Mouse (Mus musculus): ENCODE measurements at regions not wholly inside any gene's neighbourhood (a gene's known extent, or its start where the extent isn't known, plus 50 kb on each side); places are given as distances from the start of the nearest gene placed in this dataset.

DNA sequence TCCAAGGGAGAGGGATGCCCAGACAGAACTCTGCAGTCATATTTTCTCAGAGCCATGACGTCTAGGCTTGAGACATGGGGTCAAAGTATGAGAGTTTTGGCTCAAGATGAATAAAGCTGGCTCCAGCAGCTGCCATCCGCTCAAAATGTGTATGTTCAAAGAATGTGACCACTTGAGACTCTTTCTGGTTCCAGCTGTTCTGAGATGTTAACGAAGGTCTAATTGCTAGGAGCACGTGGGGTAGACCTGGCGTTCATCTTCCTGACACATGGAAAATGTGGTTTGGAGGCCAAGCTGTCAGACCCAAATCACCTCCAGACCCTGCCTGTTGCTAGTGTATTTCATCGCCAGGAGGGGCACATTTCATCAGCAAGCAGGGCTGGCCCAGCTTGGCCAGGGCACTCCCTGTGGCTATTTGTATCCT, 58.9 kb upstream of the Ankrd1 start:
- Histone ChIP-seq H3K27me3 (no peaks in the 10 kb centered on the region; the same call in 1 of the 2 replicates), H3K9me3 (no peaks in the 10 kb centered on the region), H3K9ac (no peak overlapping the region), H3K36me3 (no peaks in the 10 kb centered on the region), H3K4me1 (replicated peaks) (no peaks in the 10 kb centered on the region), H3K4me2 (no peak overlapping the region), H3K27ac (no peak overlapping the region), H3K4me3 (no peak overlapping the region)
- no peak for ATAC-seq (ENCODE audit: low FRiP score)
- 70% methylated on average over 6 of the region's 6 CpGs for WGBS

DNA sequence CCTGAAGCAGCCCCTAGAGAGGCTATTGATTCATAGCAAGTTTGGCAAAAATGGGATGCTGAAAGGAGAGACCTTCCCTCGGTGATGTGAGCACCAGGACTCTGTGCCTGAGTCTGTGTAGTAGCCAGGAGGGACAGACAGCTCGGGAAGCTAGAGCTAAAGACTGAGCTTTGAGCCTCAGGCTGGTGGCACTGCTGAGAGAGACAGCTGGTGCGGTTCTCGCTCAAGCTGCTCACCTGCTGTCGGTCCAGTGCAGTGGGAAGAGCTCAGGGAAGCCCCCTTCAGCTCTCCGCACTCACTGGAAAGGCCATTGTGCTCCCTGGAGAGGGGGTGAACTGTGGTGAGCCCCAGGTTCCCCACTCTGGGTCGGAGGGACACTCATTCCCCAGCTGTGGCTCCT, 60.4 kb upstream of the Ankrd1 start:
- Histone ChIP-seq H3K27ac (no peak overlapping the region), H3K36me3 (no peaks in the 10 kb centered on the region), H3K9ac (no peak overlapping the region), H3K27me3 (no peaks in the 10 kb centered on the region; the same call in 1 of the 2 replicates), H3K4me1 (replicated peaks) (no peaks in the 10 kb centered on the region), H3K9me3 (no peaks in the 10 kb centered on the region), H3K4me3 (no peak overlapping the region), H3K4me2 (no peak overlapping the region)
- WGBS, result 80% methylated on average over 7 of the region's 7 CpGs
- ATAC-seq (ENCODE audit: low FRiP score), result no peak

DNA sequence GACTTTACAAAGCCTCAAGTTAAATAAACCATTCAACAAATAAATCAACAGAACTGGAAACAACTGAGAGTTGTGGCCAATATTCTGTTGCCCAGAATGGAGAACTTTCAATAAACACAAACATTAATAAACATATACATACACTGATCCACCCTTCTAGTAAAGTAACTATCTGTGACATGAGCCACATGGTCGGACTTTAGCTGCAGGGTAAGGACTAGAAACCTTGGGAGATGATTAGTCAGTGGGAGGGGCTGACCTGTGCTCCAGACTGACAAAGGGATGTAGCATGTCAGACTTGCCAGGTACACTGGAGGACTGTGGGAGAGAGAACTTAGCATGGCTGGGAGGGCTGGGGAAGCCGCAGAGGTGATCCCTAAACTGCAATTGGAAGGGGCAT, 61.6 kb upstream of the Ankrd1 start:
- H3K4me3 ChIP-seq, result no peak overlapping the region
- H3K9ac ChIP-seq, result no peak overlapping the region
- no peaks in the 10 kb centered on the region for H3K36me3 ChIP-seq
- 76% methylated on average over 2 of the region's 2 CpGs for WGBS
- no peak overlapping the region for H3K27ac ChIP-seq
- H3K4me1 ChIP-seq (replicated peaks), result no peaks in the 10 kb centered on the region
- no peaks in the 10 kb centered on the region for H3K9me3 ChIP-seq
- no peak for ATAC-seq (ENCODE audit: low FRiP score)
- no peaks in the 10 kb centered on the region; the same call in 1 of the 2 replicates for H3K27me3 ChIP-seq
- H3K4me2 ChIP-seq, result no peak overlapping the region

DNA sequence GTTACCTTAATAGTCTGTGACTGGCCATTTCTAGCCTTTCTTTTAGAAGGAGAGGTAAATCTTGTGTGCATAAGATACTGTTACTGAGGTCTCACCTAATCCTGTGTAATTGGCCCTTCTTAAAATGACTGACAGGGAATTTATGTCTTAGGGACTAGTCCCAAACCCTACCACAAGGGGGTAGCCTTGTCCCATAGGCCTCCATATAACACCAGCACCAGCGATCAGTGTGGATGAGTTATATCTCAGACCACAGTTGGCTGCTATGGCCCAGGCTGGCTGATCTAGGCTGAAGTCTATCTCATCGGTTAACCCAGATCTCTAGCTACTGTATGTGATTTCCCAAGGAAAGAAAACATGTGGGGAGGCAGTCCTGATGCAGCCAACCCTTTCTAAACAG, 63.2 kb upstream of the Ankrd1 start:
- 28% methylated on average over 2 of the region's 2 CpGs for WGBS
- peak; percentile 55; the same call in 1 of the 2 replicates for ATAC-seq (ENCODE audit: low FRiP score)

DNA sequence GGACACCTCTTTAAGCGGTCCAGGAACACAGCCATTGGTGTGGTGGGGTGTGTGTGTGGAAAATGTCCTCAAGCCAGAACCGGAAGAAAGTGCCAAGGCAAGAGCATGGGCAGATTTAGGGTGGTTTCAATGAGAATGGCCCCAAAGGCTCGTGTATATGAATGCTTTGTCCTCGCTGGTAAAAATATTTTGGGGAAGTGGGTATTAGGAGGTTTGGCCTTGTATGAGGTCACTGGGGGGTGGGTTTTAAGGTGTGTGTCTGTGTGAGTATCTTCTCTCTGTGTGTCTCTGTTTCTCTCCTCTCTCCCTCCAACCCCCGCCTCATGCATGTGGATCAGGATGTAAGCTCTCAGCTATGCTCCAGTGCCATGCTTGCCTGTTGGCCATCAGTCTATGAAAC, 69.8 kb upstream of the Ankrd1 start:
- 89% methylated on average over 5 of the region's 5 CpGs for whole genome bisulfite sequencing
- H3K4me1 ChIP-seq (replicated peaks), result no peaks in the 10 kb centered on the region
- no peak for ATAC-seq (ENCODE audit: low FRiP score)
- no peaks in the 10 kb centered on the region for H3K9me3 ChIP-seq
- no peaks in the 10 kb centered on the region for H3K36me3 ChIP-seq
- no peaks in the 10 kb centered on the region for H3K27me3 ChIP-seq
- H3K4me2 ChIP-seq, result no peak overlapping the region
- H3K9ac ChIP-seq, result no peak overlapping the region
- no peak overlapping the region for H3K27ac ChIP-seq
- H3K4me3 ChIP-seq, result no peak overlapping the region

More for the DNA sequence above, 63.2 kb upstream of the Ankrd1 start:
- H3K9ac ChIP-seq, result no peak overlapping the region
- H3K4me1 ChIP-seq (replicated peaks), result no peaks in the 10 kb centered on the region
- no peak overlapping the region for H3K4me3 ChIP-seq
- H3K4me2 ChIP-seq, result no peak overlapping the region
- H3K27me3 ChIP-seq, result no peaks in the 10 kb centered on the region; the same call in 1 of the 2 replicates
- no peaks in the 10 kb centered on the region for H3K9me3 ChIP-seq
- no peak overlapping the region for H3K27ac ChIP-seq
- no peaks in the 10 kb centered on the region for H3K36me3 ChIP-seq

DNA sequence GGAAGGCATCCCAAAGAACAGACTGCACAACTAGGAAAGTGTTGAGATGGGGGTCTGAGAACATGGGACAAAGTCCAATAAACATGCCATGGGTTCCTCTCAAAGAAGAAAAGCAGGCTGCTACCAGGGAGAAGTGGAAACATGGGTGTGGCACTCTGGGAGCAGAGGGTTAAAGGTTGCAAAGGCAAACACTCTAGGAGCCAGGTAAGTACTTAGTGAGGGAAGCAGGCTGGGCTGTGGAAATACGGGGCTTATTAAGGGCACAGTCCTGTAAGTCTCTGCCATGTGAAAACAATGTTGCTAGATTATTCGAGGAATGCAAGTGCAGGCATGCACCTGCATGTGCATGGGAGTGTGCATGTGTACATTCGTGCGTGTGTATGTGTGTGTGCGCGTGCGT, 71.7 kb upstream of the Ankrd1 start:
- H3K4me3 ChIP-seq, result no peak overlapping the region
- H3K9me3 ChIP-seq, result no peaks in the 10 kb centered on the region
- H3K9ac ChIP-seq, result no peak overlapping the region
- H3K27me3 ChIP-seq, result no peaks in the 10 kb centered on the region
- ATAC-seq (ENCODE audit: low FRiP score), result no peak
- H3K36me3 ChIP-seq, result no peaks in the 10 kb centered on the region
- H3K4me2 ChIP-seq, result no peak overlapping the region
- H3K4me1 ChIP-seq (replicated peaks), result no peaks in the 10 kb centered on the region
- WGBS, result 95% methylated on average over 7 of the region's 7 CpGs
- H3K27ac ChIP-seq, result no peak overlapping the region

DNA sequence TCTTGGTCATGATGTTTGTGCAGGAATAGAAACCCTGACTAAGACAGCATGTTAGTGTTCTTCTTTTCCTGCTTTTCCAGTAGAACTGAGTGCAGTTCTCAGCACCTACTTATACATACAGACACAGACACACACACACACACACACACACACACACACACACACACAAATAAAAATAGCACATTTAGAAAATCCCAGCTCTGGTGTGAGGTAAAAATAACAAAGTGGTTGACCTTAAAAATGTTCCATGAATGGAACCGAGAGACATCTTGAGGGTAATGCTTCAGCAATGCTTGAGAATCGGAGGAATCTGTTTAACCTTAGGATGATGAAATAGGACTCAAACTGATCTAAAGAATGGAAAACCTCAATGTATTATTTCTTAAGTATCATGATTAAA, 84.4 kb upstream of the Ankrd1 start:
- no peak overlapping the region for H3K4me2 ChIP-seq
- no peak for ATAC-seq (ENCODE audit: low FRiP score)
- H3K27me3 ChIP-seq, result no peaks in the 10 kb centered on the region
- no peak overlapping the region for H3K4me3 ChIP-seq
- H3K9me3 ChIP-seq, result no peaks in the 10 kb centered on the region
- H3K27ac ChIP-seq, result no peak overlapping the region
- WGBS, result 95% methylated on average over 2 of the region's 2 CpGs
- no peak overlapping the region for H3K9ac ChIP-seq
- no peaks in the 10 kb centered on the region for H3K36me3 ChIP-seq
- peaks cover 11% of the 10 kb centered on the region; the same call in 1 of the 2 replicates for H3K4me1 ChIP-seq (replicated peaks)

DNA sequence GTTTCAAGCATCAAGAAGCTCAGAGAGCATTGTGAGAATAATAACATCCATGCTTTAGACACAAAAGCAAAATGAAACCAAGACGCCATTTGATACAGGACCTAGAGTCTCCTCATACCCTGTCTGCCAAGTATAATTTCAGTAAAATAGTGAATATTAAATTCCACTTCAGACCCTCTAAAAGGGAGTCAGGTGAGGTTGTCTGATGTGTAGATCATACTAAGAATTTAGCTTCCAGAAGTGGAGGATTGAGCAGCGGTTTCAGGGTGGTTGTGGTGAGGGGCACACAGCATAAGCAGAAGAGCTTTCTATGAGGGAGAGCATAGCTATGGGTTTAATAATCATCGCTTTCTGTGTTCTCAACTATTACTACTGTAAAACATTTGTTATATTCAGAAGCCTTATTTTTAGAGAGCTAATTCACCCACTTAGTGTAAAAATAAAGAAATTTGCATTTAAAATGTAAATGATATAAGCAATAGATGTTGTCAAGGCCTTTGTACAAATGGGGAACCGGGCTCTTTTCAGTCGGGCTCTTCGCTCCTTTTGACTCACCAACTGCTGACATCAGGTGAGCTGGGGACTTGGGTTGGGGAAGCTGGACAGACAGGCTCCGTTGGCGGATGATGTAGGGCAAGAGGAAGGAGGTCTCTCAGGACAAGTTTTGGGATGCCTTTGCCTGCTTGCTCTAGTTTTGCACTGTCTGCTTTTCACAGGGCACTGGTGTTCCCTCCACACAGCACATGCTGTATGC, 85.2 kb upstream of the Ankrd1 start:
- peaks cover 11% of the 10 kb centered on the region; the same call in 1 of the 2 replicates for H3K4me1 ChIP-seq (replicated peaks)
- no peak for ATAC-seq (ENCODE audit: low FRiP score)
- H3K4me2 ChIP-seq, result no peak overlapping the region
- H3K9me3 ChIP-seq, result no peaks in the 10 kb centered on the region
- H3K27ac ChIP-seq, result no peak overlapping the region
- no peaks in the 10 kb centered on the region for H3K27me3 ChIP-seq
- H3K36me3 ChIP-seq, result no peaks in the 10 kb centered on the region
- no peak overlapping the region for H3K9ac ChIP-seq
- H3K4me3 ChIP-seq, result no peak overlapping the region
- WGBS, result 92% methylated on average over 8 of the region's 8 CpGs

DNA sequence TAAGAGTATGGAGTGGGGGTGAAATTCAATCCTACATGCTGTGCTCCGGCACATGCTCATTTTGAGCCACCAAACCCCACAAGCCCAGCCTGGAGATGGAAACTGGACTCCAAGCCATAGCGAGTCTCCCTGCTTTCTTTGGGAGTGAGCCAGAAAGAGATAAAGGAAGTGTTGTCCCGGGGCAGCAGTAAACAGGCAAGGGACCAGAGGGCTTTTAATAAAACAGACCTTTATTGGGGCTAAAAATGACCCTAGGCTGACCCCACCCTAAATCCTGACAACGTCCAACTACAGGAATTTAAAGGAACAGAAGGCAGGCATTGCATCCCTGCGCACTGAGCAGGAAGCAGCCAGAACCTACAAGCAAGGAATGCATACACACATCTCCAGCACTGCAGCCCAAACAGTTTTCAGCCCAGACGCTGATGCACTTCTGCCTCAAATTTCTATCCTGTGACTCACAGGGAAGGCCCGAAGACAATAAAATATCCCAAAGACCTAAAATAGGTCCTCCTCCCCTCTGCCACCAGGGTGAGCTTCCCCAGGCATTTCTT, 87.9 kb upstream of the Ankrd1 start:
- peaks cover 13% of the 10 kb centered on the region; the same call in 1 of the 2 replicates for H3K4me1 ChIP-seq (replicated peaks)
- no peaks in the 10 kb centered on the region for H3K36me3 ChIP-seq
- ATAC-seq (ENCODE audit: low FRiP score), result no peak
- no peak overlapping the region for H3K4me3 ChIP-seq
- H3K27ac ChIP-seq, result 0 out of 2 replicates have a peak overlapping the region, but pooled peaks have one; percentile 18
- H3K27me3 ChIP-seq, result no peaks in the 10 kb centered on the region
- WGBS, result 41% methylated on average over 7 of the region's 7 CpGs
- H3K9me3 ChIP-seq, result no peaks in the 10 kb centered on the region
- H3K4me2 ChIP-seq, result no peak overlapping the region
- H3K9ac ChIP-seq, result no peak overlapping the region

DNA sequence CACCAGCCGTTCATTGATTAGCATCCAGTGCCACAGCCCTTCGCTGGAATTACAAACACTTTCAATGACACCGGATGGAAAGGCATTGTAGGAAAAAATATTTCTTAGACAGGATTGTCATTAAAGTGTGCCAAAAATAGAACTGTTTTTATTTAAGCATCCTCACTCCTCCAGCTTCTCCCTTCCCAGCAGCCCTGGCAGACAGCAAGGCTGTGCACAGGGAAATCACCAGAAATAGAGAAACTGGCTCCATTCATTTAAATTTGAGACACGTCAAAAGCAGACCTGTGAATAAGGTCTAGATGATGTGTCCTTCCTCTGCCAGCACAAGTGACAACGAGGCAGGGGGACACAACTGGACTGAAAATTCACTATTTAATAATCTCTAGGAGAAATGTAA, 88.5 kb upstream of the Ankrd1 start:
- Histone ChIP-seq H3K36me3 (no peaks in the 10 kb centered on the region), H3K4me1 (replicated peaks) (peaks cover 19% of the 10 kb centered on the region), H3K27ac (no peak overlapping the region), H3K4me2 (no peak overlapping the region), H3K4me3 (no peak overlapping the region), H3K9ac (no peak overlapping the region), H3K9me3 (no peaks in the 10 kb centered on the region), H3K27me3 (no peaks in the 10 kb centered on the region)
- ATAC-seq (ENCODE audit: low FRiP score), result no peak
- 66% methylated on average over 5 of the region's 5 CpGs for WGBS

DNA sequence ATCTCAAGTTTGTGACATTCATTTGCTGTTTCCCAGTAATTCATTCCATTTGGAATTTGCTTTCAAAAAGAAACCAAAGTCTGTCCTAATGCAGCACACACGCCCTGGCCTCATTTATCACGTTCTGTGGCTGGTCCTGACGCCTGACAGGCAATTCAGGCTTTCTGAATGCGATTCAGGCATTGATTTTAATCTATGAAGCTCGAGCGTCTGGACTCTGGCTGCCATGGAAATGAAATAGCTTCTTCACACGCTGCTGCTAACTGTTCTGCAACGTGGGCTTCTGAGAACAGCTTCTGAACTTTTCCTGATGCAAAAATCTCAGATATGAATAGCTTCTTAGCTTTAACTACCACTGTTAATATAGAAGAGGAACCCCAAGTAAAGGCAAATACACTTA, 93.6 kb upstream of the Ankrd1 start:
- Histone ChIP-seq H3K4me1 (replicated peaks) (peaks cover 26% of the 10 kb centered on the region), H3K4me3 (no peak overlapping the region), H3K9ac (no peak overlapping the region), H3K9me3 (no peaks in the 10 kb centered on the region), H3K27me3 (no peaks in the 10 kb centered on the region), H3K27ac (0 out of 2 replicates have a peak overlapping the region, but pooled peaks have one; percentile 31), H3K4me2 (no peak overlapping the region), H3K36me3 (no peaks in the 10 kb centered on the region)
- WGBS, result 22% methylated on average over 8 of the region's 8 CpGs
- ATAC-seq (ENCODE audit: low FRiP score), result peak; percentile 41; the same call in 1 of the 2 replicates

DNA sequence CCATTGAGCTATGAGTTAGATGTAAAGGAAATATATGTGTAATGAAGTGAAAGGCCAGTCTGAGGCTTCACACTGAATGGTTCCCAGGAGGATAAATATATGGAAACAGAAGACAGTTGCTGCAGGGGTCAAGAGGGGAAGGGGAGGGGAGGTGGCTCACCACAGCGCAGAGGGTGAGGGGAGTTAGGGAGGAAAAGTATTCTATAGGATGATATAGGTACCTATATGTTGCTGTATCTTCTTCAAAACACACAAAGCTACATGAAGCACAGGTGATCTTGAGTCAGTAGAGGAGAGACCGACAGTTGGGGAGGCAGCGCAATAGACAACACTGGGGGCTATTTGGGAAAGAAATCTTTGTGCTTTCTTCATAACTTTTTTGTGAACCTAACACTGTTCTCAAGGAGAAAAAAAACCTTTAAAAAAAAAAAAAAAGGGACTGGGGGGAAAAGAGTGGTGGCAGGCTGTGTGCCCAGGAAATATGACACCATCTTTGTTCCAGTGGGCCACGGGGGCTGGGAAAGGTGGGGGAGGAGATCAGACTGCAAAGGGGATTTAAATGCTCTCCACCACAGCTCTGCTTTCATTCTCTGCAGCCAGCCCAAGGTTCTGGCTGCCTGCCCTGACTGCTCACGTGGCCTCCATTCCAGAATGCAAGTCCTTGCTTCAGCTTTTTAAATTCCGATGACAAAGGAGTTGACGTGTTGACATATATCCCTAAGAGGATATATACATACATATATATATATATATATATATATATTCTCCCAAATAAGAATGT, 94.5 kb upstream of the Ankrd1 start:
- ATAC-seq (ENCODE audit: low FRiP score), result peak; percentile 76

More for the DNA sequence above, 94.5 kb upstream of the Ankrd1 start:
- Histone ChIP-seq H3K27ac (peak overlapping the region; percentile 64), H3K36me3 (no peaks in the 10 kb centered on the region), H3K9me3 (no peaks in the 10 kb centered on the region), H3K27me3 (no peaks in the 10 kb centered on the region), H3K4me2 (0 out of 2 replicates have a peak overlapping the region, but pooled peaks have one; percentile 5), H3K4me1 (replicated peaks) (peaks cover 24% of the 10 kb centered on the region), H3K9ac (no peak overlapping the region), H3K4me3 (no peak overlapping the region)
- 24% methylated on average over 7 of the region's 7 CpGs for WGBS
